ENCODE assay signal across 34 mouse cellular contexts in the genomic region with DNA sequence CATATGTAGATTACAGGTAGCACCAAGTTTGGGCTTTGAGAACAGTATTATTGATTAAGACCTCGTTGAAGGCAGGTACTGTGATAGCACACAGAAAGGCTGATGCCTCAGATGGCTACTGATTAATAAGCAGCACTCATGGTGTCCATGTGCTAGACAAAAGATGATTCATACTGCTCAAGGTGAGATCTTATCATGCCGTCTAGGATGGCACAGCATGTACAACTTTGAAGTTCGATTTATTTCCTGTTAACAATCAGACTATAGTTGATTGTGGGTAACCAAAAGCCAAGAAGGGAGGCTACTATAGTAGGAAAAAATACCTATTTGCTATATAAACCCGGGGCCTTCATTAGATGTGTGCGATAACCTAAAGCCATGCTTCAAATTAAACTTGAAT. TPM values are rescaled to one million over a fixed set of nuclear protein-coding genes. Genes with fewer than 3 reads are reported as not detected.
DNase-seq lines count a peak whose midpoint lies in the region; ATAC-seq lines count a peak whose summit lies in the region.
"Had no signal": no experiment of that assay in that cellular context is flagged by ENCODE, and none has a peak within 500 bp of the region (broad histone marks: within the 10 kb centered on the region; RNA-seq: fewer than 3 reads in every experiment).

No protein-coding gene starts in this region.

- H3K4me1 ChIP-seq in midbrain, embryonic 13.5 days (replicated peaks): no peaks in the 10 kb centered on the region
- H3K4me1 ChIP-seq: embryonic facial prominence, embryonic 10.5 days; embryonic facial prominence, embryonic 13.5 days; forebrain, embryonic 12.5 days; forebrain, embryonic 15.5 days; heart, embryonic 10.5 days; heart, embryonic 13.5 days; intestine, embryonic 15.5 days had no signal

- H3K27ac ChIP-seq in midbrain, embryonic 13.5 days: no peak overlapping the region
- H3K27ac ChIP-seq: embryonic facial prominence, embryonic 10.5 days; embryonic facial prominence, embryonic 13.5 days; forebrain, embryonic 12.5 days; forebrain, embryonic 15.5 days; heart, adult 2 months; heart, embryonic 10.5 days; heart, embryonic 13.5 days; hindbrain, embryonic 14.5 days; hindbrain, postnatal 0 days; intestine, embryonic 15.5 days had no signal

- H3K36me3 ChIP-seq in midbrain, embryonic 13.5 days: no peaks in the 10 kb centered on the region
- H3K36me3 ChIP-seq: embryonic facial prominence, embryonic 10.5 days; embryonic facial prominence, embryonic 13.5 days; forebrain, embryonic 12.5 days; forebrain, embryonic 15.5 days; heart, embryonic 10.5 days; heart, embryonic 13.5 days; intestine, embryonic 15.5 days had no signal

- DNase-seq in CD4-positive, CD25-positive, alpha-beta regulatory T cell, adult 2 months (ENCODE audit: low read depth, low spot score): peak; percentile 58
- peak; percentile 44 for DNase-seq in naive thymus-derived CD4-positive, alpha-beta T cell, adult 2 months (ENCODE audit: low read depth)
- DNase-seq in thymus, postnatal 36 days: no peak
- DNase-seq: adrenal gland, adult 2 months; adrenal gland, postnatal 14 days; cerebellum, adult 11-12 months; cerebellum, adult 8-10 months; cerebellum, postnatal 10 days; cerebellum, postnatal 36 days; embryo, embryonic 11 days; gastrocnemius, postnatal 25 days; heart, adult 2 months; heart, postnatal 14 days; heart, postnatal 4 days had no signal

- peak; percentile 79 for ATAC-seq in activated CD4-positive, CD25-positive, alpha-beta regulatory T cell, adult 4 months
- ATAC-seq in midbrain, embryonic 13.5 days: no peak
- ATAC-seq in granulocyte monocyte progenitor cell, adult 5-6 weeks (replicated peaks; ENCODE audit: poor library complexity, severe bottlenecking): no peak
- ATAC-seq: forebrain, embryonic 15.5 days; hindbrain, postnatal 0 days; intestine, embryonic 15.5 days had no signal

- H3K4me3 ChIP-seq in midbrain, embryonic 13.5 days (replicated peaks): no peak overlapping the region
- H3K4me3 ChIP-seq: embryonic facial prominence, embryonic 10.5 days; embryonic facial prominence, embryonic 13.5 days; erythroblast, embryonic 14.5 days; forebrain, embryonic 12.5 days; forebrain, embryonic 15.5 days; heart, adult 2 months; heart, embryonic 10.5 days; heart, embryonic 13.5 days; intestine, embryonic 15.5 days had no signal

- WGBS in midbrain, embryonic 13.5 days: 81% methylated on average over 5 of the region's 5 CpGs

- H3K9ac ChIP-seq in midbrain, embryonic 13.5 days (replicated peaks): no peak overlapping the region
- H3K9ac ChIP-seq: embryonic facial prominence, embryonic 13.5 days; forebrain, embryonic 12.5 days; forebrain, embryonic 15.5 days; heart, embryonic 13.5 days; hindbrain, embryonic 14.5 days; intestine, embryonic 15.5 days had no signal

- no peaks in the 10 kb centered on the region for H3K9me3 ChIP-seq in midbrain, embryonic 13.5 days
- H3K9me3 ChIP-seq: embryonic facial prominence, embryonic 10.5 days; embryonic facial prominence, embryonic 13.5 days; forebrain, embryonic 12.5 days; forebrain, embryonic 15.5 days; heart, embryonic 10.5 days; heart, embryonic 13.5 days; intestine, embryonic 15.5 days had no signal

- H3K4me2 ChIP-seq in midbrain, embryonic 13.5 days (replicated peaks): no peak overlapping the region
- H3K4me2 ChIP-seq: embryonic facial prominence, embryonic 13.5 days; forebrain, embryonic 12.5 days; forebrain, embryonic 15.5 days; heart, embryonic 13.5 days; hindbrain, embryonic 14.5 days; intestine, embryonic 15.5 days had no signal

- H3K27me3 ChIP-seq in midbrain, embryonic 13.5 days: no peaks in the 10 kb centered on the region
- H3K27me3 ChIP-seq: embryonic facial prominence, embryonic 13.5 days; forebrain, embryonic 12.5 days; forebrain, embryonic 15.5 days; heart, embryonic 13.5 days; intestine, embryonic 15.5 days had no signal

RNA-seq across cellular contexts. Expression of a gene that starts 28.1 kb away (rescaled TPM):
- 1 to 10 TPM; 8.9 to 9.8 TPM for polyA plus RNA-seq in activated CD4-positive, CD25-positive, alpha-beta regulatory T cell, adult 4 months (2017; shearing (Covaris generic))
- polyA plus RNA-seq in midbrain, embryonic 13.5 days (2015; fragmentation: Nextera tagmentation; extraction: Ambion mirVana): not detected in 2 replicates
- not detected in 2 replicates for total RNA-seq in granulocyte monocyte progenitor cell, adult 5-6 weeks (2014; fragmentation: Nextera tagmentation)
- total RNA-seq in granulocyte monocyte progenitor cell, adult 5-6 weeks (2017): not detected in 2 replicates
- total RNA-seq: adrenal gland, adult 2 months; adrenal gland, postnatal 14 days; ES-E14; gastrocnemius, adult 8-10 months; gastrocnemius, postnatal 25 days; heart, adult 2 months; heart, postnatal 14 days; heart, postnatal 4 days had no signal
- polyA plus RNA-seq: adrenal gland, adult 2 months; brain, embryonic 14.5 days; cortical plate, adult 2 months; embryonic facial prominence, embryonic 10.5 days; embryonic facial prominence, embryonic 13.5 days; erythroblast, embryonic 14.5 days; forebrain, embryonic 12.5 days; forebrain, embryonic 15.5 days; gonadal fat pad, adult 2 months; heart, adult 2 months; heart, embryonic 10.5 days; heart, embryonic 13.5 days; heart, embryonic 16.5 days; hindbrain, embryonic 11.5 days; hindbrain, embryonic 14.5 days; hindbrain, postnatal 0 days; intestine, embryonic 15.5 days had no signal

RNA-seq across cellular contexts. Expression of a gene that starts 58.9 kb away (rescaled TPM):
- polyA plus RNA-seq in activated CD4-positive, CD25-positive, alpha-beta regulatory T cell, adult 4 months (2017; shearing (Covaris generic)): not detected
- not detected in 2 replicates for polyA plus RNA-seq in midbrain, embryonic 13.5 days (2015; fragmentation: Nextera tagmentation; extraction: Ambion mirVana)
- not detected in 2 replicates for total RNA-seq in granulocyte monocyte progenitor cell, adult 5-6 weeks (2014; fragmentation: Nextera tagmentation)
- total RNA-seq in granulocyte monocyte progenitor cell, adult 5-6 weeks (2017): 0.17 TPM in 1 of 2 replicates, not detected in the other
- total RNA-seq: adrenal gland, adult 2 months; adrenal gland, postnatal 14 days; gastrocnemius, adult 8-10 months; gastrocnemius, postnatal 25 days; heart, adult 2 months; heart, postnatal 14 days; heart, postnatal 4 days; hindbrain, postnatal 0 days had no signal
- polyA plus RNA-seq: adrenal gland, adult 2 months; brain, embryonic 14.5 days; embryonic facial prominence, embryonic 10.5 days; embryonic facial prominence, embryonic 13.5 days; erythroblast, embryonic 14.5 days; forebrain, embryonic 12.5 days; forebrain, embryonic 15.5 days; gonadal fat pad, adult 2 months; heart, adult 2 months; hindbrain, embryonic 11.5 days; hindbrain, embryonic 14.5 days; hindbrain, postnatal 0 days; intestine, embryonic 15.5 days had no signal

Comparison
In these comparisons a context has a peak if more than half of its experiments do, and no peak if none do; other contexts are left out.
1. DNase-seq: peak in CD4-positive, CD25-positive, alpha-beta regulatory T cell, adult 2 months (single experiment) and naive thymus-derived CD4-positive, alpha-beta T cell, adult 2 months (single experiment); none in thymus, postnatal 36 days (0 of 2).